Mouse (Mus musculus): ENCODE measurements at regions not wholly inside any gene's neighbourhood (a gene's known extent, or its start where the extent isn't known, plus 50 kb on each side); places are given as distances from the start of the nearest gene placed in this dataset.

DNA sequence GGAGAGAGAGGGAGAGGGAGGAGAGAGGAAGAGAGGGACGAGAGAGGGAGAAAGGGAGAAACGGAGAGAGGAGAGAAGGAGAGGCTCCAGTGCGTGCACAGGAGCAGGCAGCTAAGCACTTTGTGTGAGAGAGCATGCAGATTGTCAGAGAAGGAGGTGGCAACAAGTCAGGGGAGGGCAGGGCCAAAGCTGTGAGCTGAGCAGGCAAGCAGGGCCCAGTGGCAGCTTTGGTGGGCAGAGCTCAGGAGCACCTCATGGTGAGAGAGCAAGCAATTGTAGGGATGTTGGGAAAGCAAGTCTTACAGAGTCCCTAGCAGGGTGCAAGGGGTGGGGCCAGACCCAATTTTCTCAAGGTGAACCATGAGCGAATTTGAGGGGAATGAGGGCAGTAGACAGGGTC is 234.3 kb upstream of the Hey2 start:
- Histone ChIP-seq H3K36me3 (ENCODE audit: control insufficient read depth, insufficient read depth, low read length) (no peaks in the 10 kb centered on the region), H3K9ac (ENCODE audit: low read length) (no peak overlapping the region), H3K4me1 (replicated peaks; ENCODE audit: control insufficient read depth, insufficient read depth, low read length) (no peaks in the 10 kb centered on the region), H3K27me3 (ENCODE audit: control insufficient read depth, insufficient read depth, low read length) (no peaks in the 10 kb centered on the region), H3K4me3 (ENCODE audit: low read depth, low read length) (no peak overlapping the region), H3K27ac (ENCODE audit: low read depth, low read length) (no peak overlapping the region), H3K4me2 (ENCODE audit: low read depth, low read length, severe bottlenecking) (no peak overlapping the region), H3K9me3 (ENCODE audit: control insufficient read depth, low read length) (no peaks in the 10 kb centered on the region)
- DNase-seq (ENCODE audit: low spot score) (no peak), ATAC-seq (replicated peaks; ENCODE audit: low FRiP score) (peak; percentile 30; the same call in 1 of the 2 replicates)
- WGBS: 24% methylated on average over 4 of the region's 4 CpGs

DNA sequence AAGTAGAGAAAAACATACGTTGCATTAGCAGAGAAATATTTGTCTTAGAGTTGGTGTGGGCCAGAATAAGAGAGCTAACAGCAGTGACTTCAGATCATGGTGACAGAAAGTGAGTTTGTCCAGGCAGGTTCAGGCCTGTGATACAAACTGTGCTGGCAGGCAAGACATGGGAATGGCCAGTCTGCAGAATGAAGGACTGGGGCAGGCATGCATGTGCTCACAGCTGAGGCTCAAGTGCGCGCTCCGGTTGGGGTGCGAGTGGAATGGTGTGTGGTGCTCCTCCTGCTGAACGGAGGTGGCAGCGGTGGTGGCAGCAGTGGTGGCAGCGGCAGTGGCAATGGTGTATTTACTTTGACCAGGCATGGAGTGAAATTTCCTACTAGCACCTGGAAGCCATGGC is 233.8 kb upstream of the Hey2 start:
- Histone ChIP-seq H3K9me3 (ENCODE audit: control insufficient read depth, low read length) (no peaks in the 10 kb centered on the region), H3K9ac (ENCODE audit: low read length) (no peak overlapping the region), H3K4me1 (replicated peaks; ENCODE audit: control insufficient read depth, insufficient read depth, low read length) (no peaks in the 10 kb centered on the region), H3K27me3 (ENCODE audit: control insufficient read depth, insufficient read depth, low read length) (no peaks in the 10 kb centered on the region), H3K27ac (ENCODE audit: low read depth, low read length) (no peak overlapping the region), H3K4me2 (ENCODE audit: low read depth, low read length, severe bottlenecking) (no peak overlapping the region), H3K36me3 (ENCODE audit: control insufficient read depth, insufficient read depth, low read length) (no peaks in the 10 kb centered on the region), H3K4me3 (ENCODE audit: low read depth, low read length) (no peak overlapping the region)
- 74% methylated on average over 8 of the region's 8 CpGs for WGBS
- no peak for ATAC-seq (replicated peaks; ENCODE audit: low FRiP score)
- no peak for DNase-seq (ENCODE audit: low spot score)

DNA sequence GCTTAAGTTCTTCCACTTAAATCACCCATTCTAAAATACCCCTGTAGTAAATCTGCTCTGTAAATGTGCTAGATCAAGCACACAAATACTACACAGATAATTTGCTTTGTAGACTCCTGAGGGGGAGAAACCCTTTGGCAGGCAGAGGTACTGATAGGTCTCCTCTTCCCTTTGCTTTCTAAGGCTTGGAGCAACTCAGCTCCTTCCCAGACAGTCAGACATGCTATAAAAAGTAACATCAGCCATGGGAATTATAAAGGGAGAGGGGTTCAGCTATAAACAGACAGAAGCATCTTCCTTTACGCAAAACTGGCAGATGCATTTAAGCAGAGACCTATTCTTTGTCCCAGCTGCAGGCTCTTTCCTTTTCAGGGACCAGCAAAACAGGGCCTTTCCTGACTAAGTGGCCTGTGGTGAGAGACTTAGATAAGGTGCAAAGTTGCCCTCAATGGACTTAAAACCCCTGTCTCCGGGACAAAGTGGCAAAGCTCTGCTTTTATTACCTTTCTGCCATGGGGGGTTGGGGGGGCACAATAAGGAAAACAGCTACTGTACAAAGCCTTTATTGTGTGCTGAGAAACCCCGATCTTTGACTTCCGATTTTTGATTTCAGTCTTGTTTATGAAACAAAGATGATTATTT is 231.5 kb upstream of the Hey2 start:
- no peak overlapping the region for H3K4me3 ChIP-seq (ENCODE audit: low read depth, low read length)
- H3K4me1 ChIP-seq (replicated peaks; ENCODE audit: control insufficient read depth, insufficient read depth, low read length): no peaks in the 10 kb centered on the region
- ATAC-seq (replicated peaks; ENCODE audit: low FRiP score) (no peak), DNase-seq (ENCODE audit: low spot score) (no peak)
- H3K4me2 ChIP-seq (ENCODE audit: low read depth, low read length, severe bottlenecking): no peak overlapping the region
- WGBS: 65% methylated on average over 4 of the region's 4 CpGs
- H3K9me3 ChIP-seq (ENCODE audit: control insufficient read depth, low read length): no peaks in the 10 kb centered on the region
- H3K27me3 ChIP-seq (ENCODE audit: control insufficient read depth, insufficient read depth, low read length): no peaks in the 10 kb centered on the region
- no peaks in the 10 kb centered on the region for H3K36me3 ChIP-seq (ENCODE audit: control insufficient read depth, insufficient read depth, low read length)
- H3K9ac ChIP-seq (ENCODE audit: low read length): no peak overlapping the region
- H3K27ac ChIP-seq (ENCODE audit: low read depth, low read length): no peak overlapping the region

DNA sequence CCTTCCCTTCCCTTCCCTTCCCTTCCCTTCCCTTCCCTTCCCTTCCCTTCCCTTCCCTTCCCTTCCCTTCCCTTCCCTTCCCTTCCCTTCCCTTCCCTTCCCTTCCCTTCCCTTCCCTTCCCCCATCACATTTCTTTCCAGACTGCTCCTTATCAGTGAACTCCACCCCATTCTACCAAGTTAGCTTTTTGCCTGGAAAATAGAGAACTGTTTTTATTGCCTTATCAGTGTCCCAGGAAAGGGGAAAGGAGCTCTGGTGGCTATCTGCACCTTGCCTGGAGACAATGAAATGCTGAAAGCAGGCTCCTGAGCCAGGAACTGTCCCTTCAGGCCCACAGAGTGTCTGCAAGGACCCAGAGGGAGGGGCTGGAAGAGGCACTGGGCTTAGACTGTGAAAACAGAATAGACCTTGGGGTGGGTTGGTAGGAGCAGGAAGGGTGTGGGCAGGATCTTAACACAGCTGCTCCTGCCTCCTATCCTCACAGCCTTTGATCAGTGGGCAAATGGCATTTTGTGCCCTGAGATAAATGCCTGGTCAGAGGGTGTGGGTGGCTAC is 226.1 kb upstream of the Hey2 start:
- no peak overlapping the region for H3K27ac ChIP-seq (ENCODE audit: low read depth, low read length)
- no peak for ATAC-seq (replicated peaks; ENCODE audit: low FRiP score)
- no peak overlapping the region for H3K4me2 ChIP-seq (ENCODE audit: low read depth, low read length, severe bottlenecking)
- no peaks in the 10 kb centered on the region for H3K9me3 ChIP-seq (ENCODE audit: control insufficient read depth, low read length)
- no peak for DNase-seq (ENCODE audit: low spot score)
- no peaks in the 10 kb centered on the region for H3K36me3 ChIP-seq (ENCODE audit: control insufficient read depth, insufficient read depth, low read length)
- no peaks in the 10 kb centered on the region for H3K4me1 ChIP-seq (replicated peaks; ENCODE audit: control insufficient read depth, insufficient read depth, low read length)
- no peaks in the 10 kb centered on the region for H3K27me3 ChIP-seq (ENCODE audit: control insufficient read depth, insufficient read depth, low read length)
- no peak overlapping the region for H3K4me3 ChIP-seq (ENCODE audit: low read depth, low read length)
- no peak overlapping the region for H3K9ac ChIP-seq (ENCODE audit: low read length)

DNA sequence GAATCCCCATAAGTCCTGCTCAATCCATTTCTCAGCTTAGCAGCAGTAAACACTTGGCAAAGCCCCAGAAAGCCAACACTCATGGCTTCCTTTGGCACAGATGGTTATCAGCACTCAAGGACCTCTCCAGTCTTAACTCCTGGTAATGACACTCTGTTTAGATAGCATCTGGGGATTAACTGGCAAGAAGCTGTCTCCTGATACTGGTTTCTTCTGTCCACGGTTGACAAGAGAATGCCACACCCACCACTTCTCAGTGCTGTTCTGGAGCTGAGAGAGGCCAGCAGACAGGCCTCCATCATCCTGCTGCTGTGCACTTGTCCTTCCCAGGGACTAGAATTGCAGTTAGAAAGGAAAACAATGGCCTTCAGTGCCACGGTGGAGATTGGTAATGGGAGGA is 220.1 kb upstream of the Hey2 start:
- Histone ChIP-seq H3K36me3 (ENCODE audit: control insufficient read depth, insufficient read depth, low read length) (no peaks in the 10 kb centered on the region), H3K4me1 (replicated peaks; ENCODE audit: control insufficient read depth, insufficient read depth, low read length) (no peaks in the 10 kb centered on the region), H3K9ac (ENCODE audit: low read length) (no peak overlapping the region), H3K4me3 (ENCODE audit: low read depth, low read length) (no peak overlapping the region), H3K27ac (ENCODE audit: low read depth, low read length) (no peak overlapping the region), H3K9me3 (ENCODE audit: control insufficient read depth, low read length) (no peaks in the 10 kb centered on the region), H3K27me3 (ENCODE audit: control insufficient read depth, insufficient read depth, low read length) (no peaks in the 10 kb centered on the region), H3K4me2 (ENCODE audit: low read depth, low read length, severe bottlenecking) (no peak overlapping the region)
- WGBS: 63% methylated on average over 2 of the region's 2 CpGs
- ATAC-seq (replicated peaks; ENCODE audit: low FRiP score) (no peak), DNase-seq (ENCODE audit: low spot score) (no peak)

DNA sequence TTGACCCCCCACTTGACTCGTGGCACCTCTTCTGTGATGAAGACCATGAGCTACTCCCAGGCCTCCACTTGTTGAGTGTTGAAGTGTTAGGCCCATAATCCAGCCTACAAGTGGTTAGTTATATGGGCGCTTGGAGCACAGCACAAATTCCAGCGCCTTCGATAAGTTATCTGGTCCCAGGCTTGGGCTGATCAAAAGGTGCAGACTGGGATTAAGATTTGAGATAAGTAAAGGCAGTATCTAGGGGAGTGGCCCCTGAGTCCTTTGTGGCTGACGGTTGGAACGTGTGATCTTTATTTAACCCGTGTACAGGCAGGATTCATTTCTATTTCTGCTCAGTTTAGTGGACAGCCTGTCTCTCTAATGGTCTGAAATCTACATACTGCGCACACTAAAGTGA is 210.7 kb upstream of the Hey2 start:
- Histone ChIP-seq H3K4me1 (replicated peaks; ENCODE audit: control insufficient read depth, insufficient read depth, low read length) (no peaks in the 10 kb centered on the region), H3K4me3 (ENCODE audit: low read depth, low read length) (no peak overlapping the region), H3K27ac (ENCODE audit: low read depth, low read length) (no peak overlapping the region), H3K36me3 (ENCODE audit: control insufficient read depth, insufficient read depth, low read length) (no peaks in the 10 kb centered on the region), H3K4me2 (ENCODE audit: low read depth, low read length, severe bottlenecking) (no peak overlapping the region), H3K27me3 (ENCODE audit: control insufficient read depth, insufficient read depth, low read length) (no peaks in the 10 kb centered on the region), H3K9me3 (ENCODE audit: control insufficient read depth, low read length) (no peaks in the 10 kb centered on the region), H3K9ac (ENCODE audit: low read length) (no peak overlapping the region)
- 90% methylated on average over 8 of the region's 8 CpGs for WGBS
- no peak for DNase-seq (ENCODE audit: low spot score)
- ATAC-seq (replicated peaks; ENCODE audit: low FRiP score): no peak

DNA sequence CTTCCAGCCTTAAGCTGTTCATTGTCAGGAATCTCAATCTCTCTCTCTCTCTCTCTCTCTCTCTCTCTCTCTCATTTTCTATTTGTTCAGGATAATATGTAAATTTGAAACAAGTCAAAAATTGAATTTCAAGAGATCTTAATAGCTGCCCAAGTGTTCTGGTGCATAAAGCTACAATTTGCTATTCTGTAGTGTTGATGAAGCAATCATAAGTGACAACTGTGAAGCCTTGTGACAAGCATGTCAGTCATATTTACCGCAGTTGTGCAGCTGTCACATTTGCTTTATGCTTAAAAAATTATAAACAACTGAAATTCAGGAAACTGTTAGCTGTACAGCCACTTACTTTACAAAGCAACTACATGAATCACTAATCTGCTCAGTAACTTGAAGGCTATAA is 208.6 kb upstream of the Hey2 start:
- no peak for DNase-seq (ENCODE audit: low spot score)
- no peak for ATAC-seq (replicated peaks; ENCODE audit: low FRiP score)
- H3K9ac ChIP-seq (ENCODE audit: low read length): no peak overlapping the region
- H3K4me2 ChIP-seq (ENCODE audit: low read depth, low read length, severe bottlenecking): no peak overlapping the region
- no peak overlapping the region for H3K27ac ChIP-seq (ENCODE audit: low read depth, low read length)
- 95% methylated on average over 1 of the region's 1 CpGs for WGBS
- no peak overlapping the region for H3K4me3 ChIP-seq (ENCODE audit: low read depth, low read length)
- no peaks in the 10 kb centered on the region for H3K27me3 ChIP-seq (ENCODE audit: control insufficient read depth, insufficient read depth, low read length)
- H3K4me1 ChIP-seq (replicated peaks; ENCODE audit: control insufficient read depth, insufficient read depth, low read length): no peaks in the 10 kb centered on the region
- no peaks in the 10 kb centered on the region for H3K36me3 ChIP-seq (ENCODE audit: control insufficient read depth, insufficient read depth, low read length)
- H3K9me3 ChIP-seq (ENCODE audit: control insufficient read depth, low read length): no peaks in the 10 kb centered on the region

DNA sequence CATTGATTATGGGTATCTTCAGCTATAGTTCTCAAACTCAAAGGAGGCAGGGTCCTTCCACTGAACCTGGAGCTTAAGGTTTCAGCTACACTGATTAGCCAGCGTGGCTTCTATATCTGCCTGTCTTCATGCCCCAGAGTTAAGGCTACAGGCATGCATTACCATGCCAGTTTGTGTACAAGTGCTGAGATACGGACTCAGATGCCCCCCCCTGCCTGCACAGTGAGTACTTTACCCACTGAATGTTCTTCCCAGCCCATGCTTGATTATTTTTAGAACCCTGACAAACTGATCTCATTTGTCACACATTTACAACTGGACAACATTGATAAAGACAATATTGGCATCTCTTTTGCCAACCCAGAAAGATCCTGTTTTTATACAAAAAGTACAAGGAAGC is 206.8 kb upstream of the Hey2 start:
- H3K4me1 ChIP-seq (replicated peaks; ENCODE audit: control insufficient read depth, insufficient read depth, low read length): no peaks in the 10 kb centered on the region
- no peak for ATAC-seq (replicated peaks; ENCODE audit: low FRiP score)
- 86% methylated on average over 2 of the region's 2 CpGs for WGBS

DNA sequence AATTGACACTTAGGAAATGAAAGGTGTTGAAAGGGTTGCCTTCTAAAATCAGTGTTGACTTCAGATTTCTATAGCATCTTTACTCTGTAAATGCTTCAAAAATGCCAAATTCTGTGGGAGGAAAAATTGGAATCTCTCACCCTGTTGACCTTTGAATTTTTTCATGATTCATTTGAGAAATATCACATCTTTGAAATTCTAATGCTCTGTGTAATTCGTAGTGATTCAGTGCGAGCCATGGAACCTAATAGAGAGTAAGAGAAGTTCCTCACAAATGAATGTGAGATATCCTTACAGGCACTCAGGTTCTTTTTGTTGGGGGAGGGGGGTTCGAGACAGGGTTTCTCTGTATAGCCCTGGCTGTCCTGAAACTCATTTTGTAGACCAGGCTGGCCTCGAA is 193.0 kb upstream of the Hey2 start:
- no peaks in the 10 kb centered on the region for H3K27me3 ChIP-seq (ENCODE audit: control insufficient read depth, insufficient read depth, low read length)
- H3K36me3 ChIP-seq (ENCODE audit: control insufficient read depth, insufficient read depth, low read length): no peaks in the 10 kb centered on the region
- H3K27ac ChIP-seq (ENCODE audit: low read depth, low read length): no peak overlapping the region
- H3K9me3 ChIP-seq (ENCODE audit: control insufficient read depth, low read length): no peaks in the 10 kb centered on the region
- WGBS: 87% methylated on average over 4 of the region's 4 CpGs
- no peaks in the 10 kb centered on the region for H3K4me1 ChIP-seq (replicated peaks; ENCODE audit: control insufficient read depth, insufficient read depth, low read length)
- no peak overlapping the region for H3K4me2 ChIP-seq (ENCODE audit: low read depth, low read length, severe bottlenecking)
- H3K9ac ChIP-seq (ENCODE audit: low read length): no peak overlapping the region
- DNase-seq (ENCODE audit: low spot score) (no peak), ATAC-seq (replicated peaks; ENCODE audit: low FRiP score) (no peak)
- no peak overlapping the region for H3K4me3 ChIP-seq (ENCODE audit: low read depth, low read length)

More for the DNA sequence above, 206.8 kb upstream of the Hey2 start:
- Histone ChIP-seq H3K27me3 (ENCODE audit: control insufficient read depth, insufficient read depth, low read length) (no peaks in the 10 kb centered on the region), H3K36me3 (ENCODE audit: control insufficient read depth, insufficient read depth, low read length) (no peaks in the 10 kb centered on the region), H3K4me3 (ENCODE audit: low read depth, low read length) (no peak overlapping the region), H3K9ac (ENCODE audit: low read length) (no peak overlapping the region), H3K4me2 (ENCODE audit: low read depth, low read length, severe bottlenecking) (no peak overlapping the region), H3K9me3 (ENCODE audit: control insufficient read depth, low read length) (no peaks in the 10 kb centered on the region), H3K27ac (ENCODE audit: low read depth, low read length) (no peak overlapping the region)
- no peak for DNase-seq (ENCODE audit: low spot score)
